Mouse (Mus musculus): ENCODE data around the gene Tcp10c. TPM values are rescaled to one million over a fixed set of nuclear protein-coding genes. Genes with fewer than 3 reads are reported as not detected.
A peak's percentile ranks its signal among the peaks of the same experiment; 100 is the strongest.
"Not testable (repeated sequence)": the region's sequence is repeated elsewhere in the genome, so short reads cannot be mapped to it uniquely, and the experiment has no call there.

Tcp10c gene
- polyA plus RNA-seq, 1 experiment from 2014 or later: not detected

DNA sequence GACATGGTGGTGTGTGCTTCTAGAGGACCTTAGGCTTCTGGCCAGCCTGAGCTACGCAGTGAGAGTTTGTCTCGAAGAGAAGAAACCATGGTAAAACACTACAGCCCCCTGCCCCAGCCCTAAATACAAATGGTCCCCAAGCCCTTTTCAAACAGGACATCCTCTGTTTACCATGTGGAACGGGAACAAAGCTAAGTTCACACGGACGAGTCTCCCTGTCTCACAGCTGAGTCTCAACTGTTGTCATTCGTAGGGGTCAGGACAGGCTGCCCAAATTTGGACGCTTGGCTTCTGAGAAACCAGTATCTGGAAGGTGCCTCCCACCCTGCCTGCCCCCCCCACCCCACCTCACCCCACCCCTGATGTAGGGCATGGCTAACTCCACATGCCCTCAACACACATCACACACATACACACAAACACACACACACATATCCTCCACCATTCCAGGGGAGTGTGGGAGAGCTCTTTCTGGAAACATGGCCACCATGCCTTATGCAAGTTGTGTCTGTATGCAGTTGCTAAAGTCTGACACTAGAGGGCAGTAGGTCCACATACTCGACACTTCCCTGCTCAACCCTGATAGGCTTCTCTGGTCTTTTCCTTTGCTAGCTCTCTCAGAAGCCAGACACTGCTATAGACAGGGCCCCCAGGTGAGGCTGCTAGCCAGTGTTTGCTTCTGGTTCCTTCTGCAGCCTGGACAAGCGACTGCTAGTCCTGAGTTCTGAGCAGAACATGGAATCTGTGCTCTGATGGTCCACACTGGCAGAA lies 17.2 kb upstream of the Tcp10c start:
- WGBS: 55% methylated on average over 9 of the region's 9 CpGs
- not testable (repeated sequence) for H3K9me3 ChIP-seq (ENCODE audit: low read length); H3K4me3 ChIP-seq (ENCODE audit: low read depth, low read length); H3K4me2 ChIP-seq (replicated peaks; ENCODE audit: low read depth, low read length); H3K27ac ChIP-seq (ENCODE audit: low read length); H3K27me3 ChIP-seq (replicated peaks; ENCODE audit: insufficient read depth, low read length); H3K9ac ChIP-seq (replicated peaks; ENCODE audit: low read depth); H3K36me3 ChIP-seq (ENCODE audit: insufficient read depth, low read length); H3K4me1 ChIP-seq (ENCODE audit: insufficient read depth, low read depth, low read length)
- ATAC-seq: peak; percentile 44
- TF ChIP-seq CTCF (IDR thresholded peaks at IDR 0.05): peak; percentile 70
- peak; percentile 43 for DNase-seq (ENCODE audit: low spot score)

GRCm38 (mm10) chr17:13337931-13338330 lies 16.4 kb upstream of the Tcp10c start:
- not testable (repeated sequence) for ATAC-seq; H3K4me1 ChIP-seq (ENCODE audit: insufficient read depth, low read depth, low read length); H3K9ac ChIP-seq (replicated peaks; ENCODE audit: low read depth); H3K4me2 ChIP-seq (replicated peaks; ENCODE audit: low read depth, low read length); H3K27ac ChIP-seq (ENCODE audit: low read length); H3K9me3 ChIP-seq (ENCODE audit: low read length); H3K27me3 ChIP-seq (replicated peaks; ENCODE audit: insufficient read depth, low read length); DNase-seq (ENCODE audit: low spot score); H3K4me3 ChIP-seq (ENCODE audit: low read depth, low read length); H3K36me3 ChIP-seq (ENCODE audit: insufficient read depth, low read length)
- WGBS: 69% methylated on average over 1 of the region's 1 CpGs

DNA sequence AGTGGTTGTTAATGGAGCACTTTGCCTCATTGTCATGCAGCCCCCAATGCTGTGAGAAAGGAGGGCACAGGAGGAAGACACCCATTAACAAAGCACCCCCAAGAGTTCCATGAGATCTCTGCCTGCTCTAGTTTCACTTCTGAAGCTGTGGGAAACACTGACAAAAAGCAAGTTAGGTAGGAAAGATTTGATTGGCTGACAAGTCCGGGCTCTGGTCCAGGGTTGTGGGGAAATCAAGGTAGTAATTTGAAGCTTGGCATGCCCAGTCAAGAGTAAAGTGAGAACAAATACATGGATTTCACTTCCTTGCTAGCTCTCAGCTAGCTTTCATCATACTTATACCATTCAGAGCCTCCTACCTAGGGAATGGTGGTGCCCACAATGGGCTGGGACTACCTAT lies 14.3 kb upstream of the Tcp10c start:
- ATAC-seq: not testable (repeated sequence)
- WGBS: 59% methylated on average over 1 of the region's 1 CpGs

GRCm38 (mm10) chr17:13345923-13346322 lies 8.4 kb upstream of the Tcp10c start:
- H3K9me3 ChIP-seq (ENCODE audit: low read length); H3K9ac ChIP-seq (replicated peaks; ENCODE audit: low read depth); H3K27ac ChIP-seq (ENCODE audit: low read length); H3K36me3 ChIP-seq (ENCODE audit: insufficient read depth, low read length); H3K27me3 ChIP-seq (replicated peaks; ENCODE audit: insufficient read depth, low read length); H3K4me2 ChIP-seq (replicated peaks; ENCODE audit: low read depth, low read length); H3K4me1 ChIP-seq (ENCODE audit: insufficient read depth, low read depth, low read length); DNase-seq (ENCODE audit: low spot score); H3K4me3 ChIP-seq (ENCODE audit: low read depth, low read length): not testable (repeated sequence)
- ATAC-seq: 0 out of 2 replicates have a peak, but pooled peaks have one; percentile 8
- WGBS: no CpG with 5 or more reads among the region's 4 CpGs

More for the DNA sequence above, 14.3 kb upstream of the Tcp10c start:
- H3K27me3 ChIP-seq (replicated peaks; ENCODE audit: insufficient read depth, low read length); H3K4me3 ChIP-seq (ENCODE audit: low read depth, low read length); H3K4me2 ChIP-seq (replicated peaks; ENCODE audit: low read depth, low read length); H3K9me3 ChIP-seq (ENCODE audit: low read length); H3K4me1 ChIP-seq (ENCODE audit: insufficient read depth, low read depth, low read length); H3K9ac ChIP-seq (replicated peaks; ENCODE audit: low read depth); H3K36me3 ChIP-seq (ENCODE audit: insufficient read depth, low read length); H3K27ac ChIP-seq (ENCODE audit: low read length); DNase-seq (ENCODE audit: low spot score): not testable (repeated sequence)

DNA sequence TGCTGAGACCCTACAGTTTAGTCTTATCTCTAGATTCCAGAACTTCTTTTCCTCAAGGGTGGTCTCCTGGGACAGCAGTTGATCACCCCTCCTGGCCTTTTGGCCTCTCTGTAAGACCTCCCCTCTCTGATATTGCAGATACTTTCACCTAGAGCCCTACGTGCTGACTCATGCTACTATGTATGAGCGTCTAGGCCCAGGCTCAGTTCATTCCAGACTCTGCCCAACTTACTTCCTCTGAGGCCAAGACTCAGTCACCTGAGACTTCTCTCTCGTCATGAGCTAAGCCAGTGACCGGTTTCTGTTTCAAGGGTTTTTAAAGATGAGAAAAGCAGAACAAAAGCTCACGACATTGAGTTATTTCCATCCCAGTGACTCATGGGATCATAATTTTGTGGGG lies 4.8 kb upstream of the Tcp10c start:
- not testable (repeated sequence) for H3K9ac ChIP-seq (replicated peaks; ENCODE audit: low read depth); H3K27me3 ChIP-seq (replicated peaks; ENCODE audit: insufficient read depth, low read length); ATAC-seq; H3K9me3 ChIP-seq (ENCODE audit: low read length); H3K36me3 ChIP-seq (ENCODE audit: insufficient read depth, low read length); DNase-seq (ENCODE audit: low spot score); H3K4me1 ChIP-seq (ENCODE audit: insufficient read depth, low read depth, low read length); H3K4me2 ChIP-seq (replicated peaks; ENCODE audit: low read depth, low read length); H3K4me3 ChIP-seq (ENCODE audit: low read depth, low read length); H3K27ac ChIP-seq (ENCODE audit: low read length)
- 83% methylated on average over 4 of the region's 5 CpGs for WGBS

DNA sequence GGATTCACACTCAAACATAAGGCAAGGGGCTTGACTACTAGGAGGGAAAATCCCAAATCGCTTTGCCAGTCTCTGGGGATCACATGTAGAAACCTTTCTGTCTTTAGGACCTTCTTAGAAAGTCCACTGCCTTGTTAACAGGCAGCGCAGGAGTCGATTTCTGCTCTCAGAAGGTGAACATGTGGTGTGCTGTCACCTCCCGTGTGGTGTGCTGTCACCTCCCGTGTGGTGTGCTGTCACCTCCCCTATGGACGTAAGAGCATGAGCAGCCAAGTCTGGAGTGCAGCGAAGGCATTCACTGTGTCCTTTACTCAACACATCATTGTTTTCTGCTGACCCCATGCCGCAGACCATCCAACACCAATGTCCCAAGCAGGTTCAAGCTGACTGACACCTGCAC lies 1.1 kb upstream of the Tcp10c start:
- not testable (repeated sequence) for H3K4me1 ChIP-seq (ENCODE audit: insufficient read depth, low read depth, low read length)
- WGBS: 86% methylated on average over 8 of the region's 8 CpGs

DNA sequence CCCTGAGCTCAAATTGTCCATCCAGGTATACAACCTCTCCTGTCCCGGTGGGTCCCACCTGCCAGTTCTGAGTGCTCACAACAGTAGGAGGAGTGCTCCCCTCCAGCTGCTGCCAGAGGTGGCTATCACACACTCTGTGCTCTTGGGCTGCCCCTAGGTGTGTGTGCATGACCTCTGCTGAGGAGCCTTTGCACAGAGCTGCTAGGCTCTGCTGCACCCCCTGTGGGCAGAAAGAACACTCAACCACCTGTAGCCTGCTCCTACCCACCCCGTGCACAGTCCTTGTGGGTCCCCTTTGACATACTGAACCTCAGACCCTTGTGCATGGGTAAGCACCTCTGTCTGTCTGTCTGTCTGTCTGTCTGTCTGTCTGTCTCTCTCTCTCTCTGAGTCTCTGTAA lies 8.1 kb downstream of the Tcp10c start:
- not testable (repeated sequence) for H3K36me3 ChIP-seq (ENCODE audit: insufficient read depth, low read length); H3K4me2 ChIP-seq (replicated peaks; ENCODE audit: low read depth, low read length); DNase-seq (ENCODE audit: low spot score); H3K27ac ChIP-seq (ENCODE audit: low read length); H3K9ac ChIP-seq (replicated peaks; ENCODE audit: low read depth); H3K9me3 ChIP-seq (ENCODE audit: low read length); H3K4me1 ChIP-seq (ENCODE audit: insufficient read depth, low read depth, low read length); H3K4me3 ChIP-seq (ENCODE audit: low read depth, low read length); H3K27me3 ChIP-seq (replicated peaks; ENCODE audit: insufficient read depth, low read length)
- WGBS: 80% methylated on average over 2 of the region's 2 CpGs
- ATAC-seq: peak; percentile 14; the same call in 1 of the 2 replicates

More for the DNA sequence above, 1.1 kb upstream of the Tcp10c start:
- not testable (repeated sequence) for H3K9ac ChIP-seq (replicated peaks; ENCODE audit: low read depth); H3K27me3 ChIP-seq (replicated peaks; ENCODE audit: insufficient read depth, low read length); H3K4me2 ChIP-seq (replicated peaks; ENCODE audit: low read depth, low read length); H3K36me3 ChIP-seq (ENCODE audit: insufficient read depth, low read length); H3K4me3 ChIP-seq (ENCODE audit: low read depth, low read length); ATAC-seq; H3K27ac ChIP-seq (ENCODE audit: low read length); H3K9me3 ChIP-seq (ENCODE audit: low read length)
- peak; percentile 2 for DNase-seq (ENCODE audit: low spot score)

- WGBS: 90% methylated on average over 3 of the region's 5 CpGs
- ATAC-seq: not testable (repeated sequence)
Observed at GRCm38 (mm10) chr17:13363773-13364172, 9.4 kb downstream of the Tcp10c start.

DNA sequence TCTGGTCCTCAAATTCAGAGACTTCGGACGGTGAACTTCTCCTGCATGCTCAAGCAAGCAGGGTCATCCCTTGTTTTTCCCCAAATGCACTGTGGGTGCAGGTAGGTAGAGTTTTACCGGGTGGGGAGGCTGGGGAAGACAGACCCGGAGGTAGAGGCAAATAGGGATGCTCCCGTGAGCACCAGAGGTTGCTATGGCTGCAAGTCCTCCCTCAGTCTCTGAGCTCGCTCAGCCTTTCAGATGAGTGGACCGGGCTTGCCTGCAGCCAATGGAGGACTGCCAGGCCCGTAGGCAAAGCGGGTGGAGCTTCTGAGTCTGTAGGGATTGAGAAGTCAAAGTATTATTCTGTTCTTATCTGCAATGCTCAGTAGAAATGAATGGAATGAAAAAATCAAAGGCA lies 9.8 kb downstream of the Tcp10c start:
- H3K9ac ChIP-seq (replicated peaks; ENCODE audit: low read depth); ATAC-seq; DNase-seq (ENCODE audit: low spot score); H3K4me3 ChIP-seq (ENCODE audit: low read depth, low read length); H3K4me2 ChIP-seq (replicated peaks; ENCODE audit: low read depth, low read length); H3K4me1 ChIP-seq (ENCODE audit: insufficient read depth, low read depth, low read length); H3K36me3 ChIP-seq (ENCODE audit: insufficient read depth, low read length); H3K27ac ChIP-seq (ENCODE audit: low read length); H3K9me3 ChIP-seq (ENCODE audit: low read length); H3K27me3 ChIP-seq (replicated peaks; ENCODE audit: insufficient read depth, low read length): not testable (repeated sequence)
- WGBS: 82% methylated on average over 9 of the region's 9 CpGs

More at GRCm38 (mm10) chr17:13363773-13364172, 9.4 kb downstream of the Tcp10c start:
- H3K36me3 ChIP-seq (ENCODE audit: insufficient read depth, low read length); H3K27me3 ChIP-seq (replicated peaks; ENCODE audit: insufficient read depth, low read length); H3K4me1 ChIP-seq (ENCODE audit: insufficient read depth, low read depth, low read length); H3K4me3 ChIP-seq (ENCODE audit: low read depth, low read length); H3K27ac ChIP-seq (ENCODE audit: low read length); H3K9me3 ChIP-seq (ENCODE audit: low read length); H3K9ac ChIP-seq (replicated peaks; ENCODE audit: low read depth); DNase-seq (ENCODE audit: low spot score); H3K4me2 ChIP-seq (replicated peaks; ENCODE audit: low read depth, low read length): not testable (repeated sequence)

DNA sequence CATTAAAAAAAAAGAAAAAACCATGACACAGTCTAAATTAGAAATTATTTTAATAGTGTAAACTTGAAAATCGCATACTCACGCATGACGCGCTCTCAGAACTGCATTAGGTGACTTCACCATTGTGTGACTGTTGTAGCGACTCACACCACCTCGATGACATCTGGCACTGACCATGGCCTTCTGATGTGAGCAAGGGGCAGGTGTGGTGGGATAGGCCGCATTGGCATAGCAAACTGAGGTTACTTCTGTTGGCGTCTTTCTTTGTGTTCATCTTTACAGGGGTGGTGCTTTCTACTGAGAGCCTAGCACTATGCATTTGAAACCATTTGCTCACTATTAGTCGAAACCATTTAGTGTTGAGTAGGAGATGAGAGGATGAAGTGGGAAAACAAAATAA lies 12.8 kb downstream of the Tcp10c start:
- not testable (repeated sequence) for DNase-seq (ENCODE audit: low spot score); H3K27me3 ChIP-seq (replicated peaks; ENCODE audit: insufficient read depth, low read length)

More for the DNA sequence above, 12.8 kb downstream of the Tcp10c start:
- H3K27ac ChIP-seq (ENCODE audit: low read length); H3K9ac ChIP-seq (replicated peaks; ENCODE audit: low read depth); H3K9me3 ChIP-seq (ENCODE audit: low read length); H3K36me3 ChIP-seq (ENCODE audit: insufficient read depth, low read length); ATAC-seq; H3K4me1 ChIP-seq (ENCODE audit: insufficient read depth, low read depth, low read length); H3K4me2 ChIP-seq (replicated peaks; ENCODE audit: low read depth, low read length); H3K4me3 ChIP-seq (ENCODE audit: low read depth, low read length): not testable (repeated sequence)
- 90% methylated on average over 9 of the region's 9 CpGs for WGBS

Data from lung, postnatal 0 days (tissue).